Mouse (Mus musculus): ENCODE measurements at regions not wholly inside any gene's neighbourhood (a gene's known extent, or its start where the extent isn't known, plus 50 kb on each side); places are given as distances from the start of the nearest gene placed in this dataset.
"Not testable (repeated sequence)": the region's sequence is repeated elsewhere in the genome, so short reads cannot be mapped to it uniquely, and the experiment has no call there.

- in situ Hi-C loops (cut with MboI, MseI) = no loop called here
These were observed 578.3 kb upstream of the Ccdc54 start for GRCm38 (mm10) chr16:51169294-51169693.

GRCm38 (mm10) chr16:51160768-51161167 lies 569.8 kb upstream of the Ccdc54 start:
- in situ Hi-C loops (cut with MboI, MseI) = no loop called here

GRCm38 (mm10) chr16:51138575-51138974 lies 547.6 kb upstream of the Ccdc54 start:
- in situ Hi-C loops (cut with MboI, MseI) = no loop called here

GRCm38 (mm10) chr16:51119835-51120234 lies 528.9 kb upstream of the Ccdc54 start:
- in situ Hi-C loops (cut with MboI, MseI) = no loop called here

- in situ Hi-C loops (cut with MboI, MseI) = no loop called here
These were observed 527.4 kb upstream of the Ccdc54 start for GRCm38 (mm10) chr16:51118365-51118764.

- in situ Hi-C loops (cut with MboI, MseI) = no loop called here
These were observed 526.9 kb upstream of the Ccdc54 start for GRCm38 (mm10) chr16:51117836-51118235.

GRCm38 (mm10) chr16:51109864-51110263 lies 518.9 kb upstream of the Ccdc54 start:
- in situ Hi-C loops (cut with MboI, MseI) = no loop called here

- in situ Hi-C loops (cut with MboI, MseI) = no loop called here
These were observed 516.5 kb upstream of the Ccdc54 start for GRCm38 (mm10) chr16:51107421-51107820.

GRCm38 (mm10) chr16:51086556-51086955 lies 495.6 kb upstream of the Ccdc54 start:
- in situ Hi-C loops (cut with MboI, MseI) = no loop called here

- in situ Hi-C loops (cut with MboI, MseI) = no loop called here
These were observed 489.2 kb upstream of the Ccdc54 start for GRCm38 (mm10) chr16:51080146-51080545.

GRCm38 (mm10) chr16:51048650-51049049 lies 457.7 kb upstream of the Ccdc54 start:
- in situ Hi-C loops (cut with MboI, MseI) = no loop called here

GRCm38 (mm10) chr16:51048169-51048568 lies 457.2 kb upstream of the Ccdc54 start:
- in situ Hi-C loops (cut with MboI, MseI) = no loop called here

- in situ Hi-C loops (cut with MboI, MseI) = no loop called here
These were observed 450.4 kb upstream of the Ccdc54 start for GRCm38 (mm10) chr16:51041311-51041710.

- in situ Hi-C loops (cut with MboI, MseI) = no loop called here
These were observed 411.9 kb upstream of the Ccdc54 start for GRCm38 (mm10) chr16:51002876-51003275.

GRCm38 (mm10) chr16:50964395-50964794 lies 373.4 kb upstream of the Ccdc54 start:
- in situ Hi-C loops (cut with MboI, MseI) = no loop called here

GRCm38 (mm10) chr16:50944091-50944490 lies 353.1 kb upstream of the Ccdc54 start:
- in situ Hi-C loops (cut with MboI, MseI) = no loop called here

- in situ Hi-C loops (cut with MboI, MseI) = not testable (repeated sequence)
These were observed 352.6 kb upstream of the Ccdc54 start for GRCm38 (mm10) chr16:50943581-50943980.

- in situ Hi-C loops (cut with MboI, MseI) = no loop called here
These were observed 351.3 kb upstream of the Ccdc54 start for GRCm38 (mm10) chr16:50942291-50942690.

GRCm38 (mm10) chr16:50939316-50939715 lies 348.4 kb upstream of the Ccdc54 start:
- in situ Hi-C loops (cut with MboI, MseI) = no loop called here

- in situ Hi-C loops (cut with MboI, MseI) = no loop called here
These were observed 316.8 kb upstream of the Ccdc54 start for GRCm38 (mm10) chr16:50907732-50908131.

- in situ Hi-C loops (cut with MboI, MseI) = no loop called here
These were observed 308.2 kb upstream of the Ccdc54 start for GRCm38 (mm10) chr16:50899151-50899550.

GRCm38 (mm10) chr16:50877926-50878325 lies 287.0 kb upstream of the Ccdc54 start:
- in situ Hi-C loops (cut with MboI, MseI) = no loop called here

- in situ Hi-C loops (cut with MboI, MseI) = no loop called here
These were observed 280.4 kb upstream of the Ccdc54 start for GRCm38 (mm10) chr16:50871318-50871717.

- in situ Hi-C loops (cut with MboI, MseI) = no loop called here
These were observed 272.6 kb upstream of the Ccdc54 start for GRCm38 (mm10) chr16:50863565-50863964.
